Mouse (Mus musculus): Measurements from ENCODE around the gene Ltc4s.

The Ltc4s gene

DNA sequence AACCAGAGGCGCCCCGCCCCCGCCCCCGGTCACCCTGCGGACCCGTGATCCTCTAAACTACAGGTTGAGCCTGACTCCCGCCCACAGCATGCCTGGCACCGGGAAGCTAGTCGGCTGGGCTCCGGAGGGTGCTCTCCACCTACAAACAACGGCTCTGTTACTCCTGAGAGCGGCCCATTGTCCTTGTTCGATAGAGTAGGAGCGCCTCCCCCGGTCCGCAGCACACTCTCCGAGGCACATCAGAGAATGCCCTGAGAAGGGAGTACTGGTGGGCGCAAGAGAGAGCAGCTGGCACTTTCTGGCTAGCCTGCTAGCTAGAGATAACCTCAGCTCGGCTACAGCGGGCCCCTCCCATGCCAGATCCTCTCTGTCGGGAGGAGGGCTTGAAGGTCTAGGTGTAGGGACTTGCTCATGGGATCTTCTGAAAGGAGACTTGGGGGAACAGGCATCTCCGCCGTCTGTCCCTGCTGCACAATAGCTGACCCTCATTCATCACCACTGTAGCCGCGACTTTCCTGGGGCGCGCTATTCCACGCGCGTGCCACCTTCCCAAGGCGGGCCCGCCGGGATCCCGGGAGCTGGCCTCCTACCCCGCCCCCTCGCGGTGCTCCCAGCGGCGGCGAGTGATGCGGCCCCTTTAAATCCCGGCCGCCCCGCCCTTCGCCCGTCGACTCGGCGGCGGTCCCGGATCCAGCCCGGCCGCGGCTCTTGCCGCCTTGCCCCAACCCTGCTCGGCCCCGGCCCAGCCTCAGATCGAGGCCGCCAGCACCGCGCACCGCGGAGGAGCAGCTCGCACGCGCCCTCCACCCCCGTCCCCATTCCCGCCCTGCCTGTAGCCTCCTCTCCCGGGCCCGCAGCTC, 13.5 kb downstream of the Ltc4s start:
- in situ Hi-C loops (cut with MboI), result no loop called here

DNA sequence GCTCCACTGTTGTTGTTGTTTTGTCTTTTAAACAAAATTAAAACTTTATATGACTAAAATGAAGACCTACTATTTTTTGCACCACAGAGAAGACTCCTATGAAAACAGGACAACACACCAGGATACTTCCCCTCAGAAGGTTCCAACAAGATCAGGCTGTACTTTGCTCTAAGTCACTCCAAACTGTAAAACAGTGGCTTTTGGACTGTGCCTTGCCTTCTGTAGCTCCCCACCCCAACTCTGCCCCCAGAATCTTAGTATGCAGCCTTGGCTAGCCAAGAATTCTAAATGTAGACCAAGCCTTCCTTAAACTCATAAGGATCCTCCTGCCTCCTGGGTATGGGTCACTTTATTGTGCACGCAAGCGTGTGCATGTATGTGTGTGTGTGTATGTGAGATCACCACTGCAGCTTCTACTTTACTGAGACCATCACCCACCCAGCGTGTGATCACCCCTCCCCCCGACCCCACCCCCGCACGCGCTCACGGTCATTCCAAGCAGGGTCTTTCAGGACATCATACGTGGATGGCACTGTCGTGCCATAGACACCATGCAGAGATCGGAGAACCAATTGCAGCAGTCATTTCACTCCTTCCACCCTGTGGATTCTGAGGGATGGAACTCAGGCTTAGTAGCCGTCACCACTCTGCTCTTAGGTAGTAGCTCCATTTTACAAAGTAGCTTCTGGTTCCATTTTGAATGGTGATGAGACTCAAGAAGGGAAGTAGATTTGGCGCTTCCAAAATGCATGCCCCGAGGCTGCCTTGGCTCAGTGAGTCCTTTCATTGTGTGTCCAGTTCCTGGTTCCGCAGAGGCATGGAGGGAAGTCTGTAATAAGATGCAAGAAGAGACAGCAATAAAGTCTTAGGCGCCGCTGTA, 14.4 kb downstream of the Ltc4s start:
- in situ Hi-C loops (cut with MboI), result no loop called here

DNA sequence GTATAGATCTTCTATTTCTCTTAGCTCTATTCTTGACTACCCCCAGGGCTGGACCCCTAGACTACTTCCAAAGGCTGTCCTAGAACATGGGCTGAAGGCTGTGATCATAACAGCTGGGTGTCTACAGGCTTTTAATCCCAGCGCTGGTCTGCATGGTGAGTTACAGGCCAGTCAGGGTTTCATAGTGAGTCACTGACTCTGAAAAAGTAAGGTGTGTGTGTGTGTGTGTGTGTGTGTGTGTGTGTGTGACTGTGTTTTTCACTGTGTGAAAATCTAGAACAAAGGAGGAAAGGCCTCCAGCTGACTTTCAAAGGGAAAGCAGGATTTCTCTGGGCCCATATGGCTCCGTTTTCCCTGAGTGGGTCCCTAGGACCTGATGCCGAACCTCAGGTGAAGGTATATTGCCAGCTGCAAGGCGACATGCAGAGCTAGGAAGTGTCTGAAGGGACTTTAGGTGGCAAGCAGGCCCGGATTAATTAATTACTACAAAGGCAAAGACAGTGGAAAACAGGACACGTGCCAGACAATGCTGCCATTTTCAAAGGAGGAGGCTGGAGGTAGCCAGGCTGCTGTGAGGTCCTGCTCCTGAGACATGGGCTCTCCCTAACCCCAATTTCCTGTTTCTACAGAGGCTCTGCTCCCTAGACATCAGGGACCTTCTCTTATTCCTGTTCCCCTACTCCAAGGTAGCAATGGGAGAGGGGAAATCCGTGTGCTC, 15.7 kb downstream of the Ltc4s start:
- in situ Hi-C loops (cut with MboI), result no loop called here

DNA sequence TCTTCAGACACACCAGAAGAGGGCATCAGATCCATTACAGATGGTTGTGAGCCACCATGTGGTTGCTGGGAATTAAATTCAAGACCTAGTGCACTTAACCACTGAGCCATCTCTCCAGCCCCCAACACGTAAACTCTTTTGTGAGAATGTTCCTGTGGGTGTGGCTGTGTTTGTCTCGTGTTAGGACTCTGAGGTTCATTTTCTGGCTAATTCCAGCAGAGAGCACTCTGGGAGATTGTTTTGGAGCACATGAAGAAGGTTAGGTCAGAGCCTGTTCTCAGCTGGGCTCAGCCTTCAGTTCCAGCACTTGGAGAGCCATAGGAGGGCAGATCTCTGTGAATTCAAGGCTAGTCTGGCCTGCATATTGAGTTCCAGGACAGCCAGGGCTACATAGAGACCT, 18.6 kb downstream of the Ltc4s start:
- in situ Hi-C loops (cut with MboI), result no loop called here

DNA sequence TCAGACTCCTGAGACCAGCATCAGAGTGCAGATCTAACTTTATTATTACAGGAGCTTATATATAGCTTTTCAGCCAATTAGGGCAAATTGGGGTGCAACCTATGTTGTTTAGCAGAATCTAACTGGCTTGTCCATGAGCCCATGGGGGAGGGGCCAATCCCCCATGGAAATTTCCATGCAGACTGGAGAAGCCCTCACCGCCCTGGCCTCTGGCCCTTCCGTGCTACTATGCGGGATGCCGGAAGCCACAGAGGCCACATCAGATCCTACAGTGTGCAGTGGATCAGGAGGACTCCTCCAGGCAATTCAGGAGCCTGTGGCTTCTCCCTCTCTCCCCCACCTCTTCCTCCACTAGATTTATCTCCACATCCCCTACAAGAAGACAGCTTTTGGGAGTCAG, 20.6 kb downstream of the Ltc4s start:
- in situ Hi-C loops (cut with MboI), result no loop called here

DNA sequence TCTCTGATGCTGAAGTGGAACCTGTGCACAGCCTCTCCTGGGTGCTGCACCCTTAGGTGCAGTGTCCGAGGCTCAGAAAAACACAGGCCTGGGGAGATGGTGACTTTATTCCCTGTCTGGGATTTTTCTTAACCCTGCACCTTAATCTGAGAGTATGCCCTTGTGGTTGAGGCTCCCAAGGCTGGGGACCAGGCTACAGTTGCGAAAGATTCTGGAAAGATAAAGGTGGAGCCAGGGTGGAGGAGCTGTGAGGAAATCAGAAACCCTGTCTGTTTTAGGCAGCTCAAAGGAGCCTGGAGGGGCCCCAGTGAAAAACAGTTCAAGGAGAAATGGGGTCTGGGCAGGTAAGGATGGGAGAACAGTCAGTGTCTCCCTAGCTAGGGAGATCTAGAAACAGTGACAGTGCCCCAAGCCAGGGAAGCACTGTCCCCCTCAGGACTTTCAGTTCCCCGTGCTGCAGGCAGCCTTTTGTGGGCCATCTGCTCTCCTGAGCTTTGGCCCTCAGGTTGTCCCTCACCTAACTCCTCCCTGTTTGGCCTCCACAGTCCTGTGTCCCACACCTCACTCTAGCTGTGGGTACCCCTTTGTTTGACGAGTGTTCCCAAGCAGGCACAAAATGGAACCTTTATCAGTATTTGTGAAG, 21.6 kb downstream of the Ltc4s start:
- in situ Hi-C loops (cut with MboI), result no loop called here

DNA sequence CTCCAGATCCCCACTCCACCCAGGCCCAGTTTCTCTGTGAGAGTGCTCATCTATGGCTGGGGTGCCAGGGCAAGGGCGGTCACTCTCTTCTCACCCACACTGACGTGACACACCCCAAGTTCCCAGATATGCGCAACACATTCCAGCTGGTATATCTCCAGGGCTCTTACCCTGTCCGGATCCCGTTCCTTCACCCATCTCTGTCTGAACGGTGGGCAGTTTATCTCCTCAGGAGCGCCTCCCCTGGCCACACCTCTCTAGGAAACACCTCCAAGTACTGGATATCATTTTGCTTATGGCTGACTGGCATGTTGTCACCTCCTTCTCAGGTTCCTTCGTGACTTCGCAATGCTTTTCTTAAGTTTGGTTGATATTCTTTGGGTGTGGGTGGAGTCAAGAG, 22.8 kb downstream of the Ltc4s start:
- in situ Hi-C loops (cut with MboI), result no loop called here

DNA sequence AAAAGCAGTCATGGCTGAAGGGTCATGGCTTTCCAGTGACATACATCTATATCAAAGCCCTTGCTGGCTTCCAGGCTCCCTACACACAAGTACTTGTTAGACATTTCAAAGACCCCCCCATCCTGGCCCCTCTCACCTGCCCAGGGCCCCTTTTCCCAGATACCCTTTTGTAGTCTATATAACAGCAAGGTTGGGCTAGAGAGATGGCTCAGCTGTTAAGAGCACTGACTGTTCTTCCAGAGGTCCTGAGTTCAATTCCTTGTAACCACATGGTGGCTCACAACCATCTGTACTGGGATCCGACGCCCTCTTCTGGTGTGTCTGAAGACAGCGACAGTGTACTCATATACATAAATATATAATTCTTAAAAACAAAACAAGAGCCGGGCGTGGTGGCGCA, 23.8 kb downstream of the Ltc4s start:
- in situ Hi-C loops (cut with MboI), result no loop called here

DNA sequence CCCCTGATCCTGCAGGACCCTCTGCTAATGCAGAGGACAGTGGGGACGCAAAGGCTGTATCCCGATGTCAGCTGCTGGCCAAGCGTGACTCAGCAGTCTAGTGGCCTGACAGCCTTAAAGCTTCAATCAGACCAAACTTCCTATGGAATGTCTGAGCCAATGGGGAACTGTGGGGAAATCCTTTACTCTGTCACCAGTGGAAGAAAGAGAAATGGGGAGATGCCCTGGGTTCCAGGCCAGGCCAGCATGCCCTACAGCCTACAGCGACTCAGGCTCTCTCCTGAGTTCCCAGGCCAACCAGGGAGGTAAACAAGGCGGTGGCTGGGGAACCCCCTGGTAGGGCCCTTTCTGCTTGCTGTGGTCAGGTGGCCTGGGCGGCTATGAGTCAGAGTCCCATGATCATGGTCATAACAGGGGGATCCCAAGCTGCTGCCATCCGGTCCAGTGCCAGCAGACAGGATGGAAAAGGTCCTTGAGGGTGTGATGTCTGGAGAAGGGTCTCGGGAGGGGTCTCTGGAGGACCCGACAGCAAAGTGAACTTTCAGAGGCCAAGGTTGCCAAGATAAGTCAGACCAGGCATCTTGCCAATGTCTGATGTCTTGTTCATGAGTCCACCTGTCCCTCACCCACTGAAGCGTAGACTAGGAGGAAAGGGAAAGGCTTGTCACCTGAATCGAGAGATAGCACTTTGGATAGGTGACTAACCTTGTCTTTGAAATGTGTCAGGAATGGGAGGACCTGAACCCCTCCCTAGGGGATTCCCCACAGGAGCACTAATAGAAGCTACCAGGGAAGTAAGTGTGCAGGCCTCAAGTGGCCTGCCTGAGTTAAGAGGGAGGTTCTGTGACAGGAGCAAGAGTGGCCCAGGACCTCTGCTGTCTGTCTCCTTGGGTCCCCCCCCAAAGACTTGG, 25.3 kb downstream of the Ltc4s start:
- in situ Hi-C loops (cut with MboI), result no loop called here

DNA sequence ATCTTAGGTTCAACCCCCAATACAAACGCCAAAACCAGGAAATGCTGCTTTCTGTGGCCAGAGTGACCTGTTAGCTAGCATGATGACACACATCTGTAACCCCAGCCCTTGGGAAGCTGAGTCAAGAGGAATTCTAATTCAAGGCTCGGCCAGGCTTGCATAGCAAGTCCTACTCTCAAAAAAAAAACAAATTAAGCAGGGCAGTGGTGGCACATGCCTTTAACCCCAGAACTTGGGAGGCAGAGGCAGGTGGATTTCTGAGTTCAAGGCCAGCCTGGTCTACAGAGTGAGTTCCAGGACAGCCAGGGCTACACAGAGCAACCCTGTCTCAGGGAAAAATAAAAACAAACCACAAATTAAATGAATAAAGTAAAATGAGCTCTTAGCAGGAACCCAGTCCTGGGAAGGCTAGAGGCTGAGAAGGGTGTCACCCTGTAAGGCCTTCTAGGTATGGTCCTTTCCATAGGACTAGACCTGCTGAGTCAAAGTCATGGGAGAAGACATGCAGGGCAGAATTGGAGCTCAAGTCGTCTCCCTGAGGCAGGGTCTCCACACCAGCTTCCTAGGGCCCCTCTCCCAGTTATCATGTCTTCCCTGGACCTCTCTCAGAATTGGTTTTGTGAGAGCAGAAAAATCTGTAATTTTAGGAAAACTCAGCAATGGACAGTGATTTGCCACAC, 26.2 kb downstream of the Ltc4s start:
- in situ Hi-C loops (cut with MboI), result no loop called here

DNA sequence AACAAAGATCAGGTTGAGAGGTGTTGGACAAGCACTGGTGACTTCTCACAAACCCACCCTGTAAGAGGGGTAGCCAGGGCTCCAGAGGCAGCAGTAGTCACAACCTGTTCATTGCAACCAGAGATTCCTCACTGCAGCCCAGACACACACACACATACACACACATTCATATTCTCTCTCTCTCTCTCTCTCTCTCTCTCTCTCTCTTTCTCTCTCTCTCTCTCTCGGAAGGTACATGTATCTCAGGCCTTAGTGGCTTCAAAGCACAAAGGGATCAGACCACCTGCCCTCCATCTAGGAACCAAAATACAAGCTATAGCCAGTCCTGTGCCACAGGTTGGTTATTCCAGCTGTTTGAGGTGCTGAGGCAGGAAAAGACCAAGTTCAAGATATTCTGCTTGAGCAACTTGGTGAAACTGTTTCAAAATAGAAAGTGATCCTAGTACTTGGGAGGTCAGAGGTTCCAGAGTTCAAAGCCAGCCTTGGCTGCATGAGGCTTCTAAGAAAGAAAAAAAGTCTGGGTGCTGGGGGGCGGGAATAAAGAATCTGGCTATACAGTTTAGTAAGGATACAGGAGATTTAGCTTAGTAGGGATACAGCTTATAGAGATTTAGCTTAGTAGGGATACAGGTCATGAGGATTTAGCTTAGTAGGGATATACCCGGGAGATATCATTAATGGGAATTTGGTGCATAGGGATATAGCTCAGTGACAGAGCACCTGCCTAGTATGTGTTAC, 26.9 kb downstream of the Ltc4s start:
- in situ Hi-C loops (cut with MboI), result no loop called here

DNA sequence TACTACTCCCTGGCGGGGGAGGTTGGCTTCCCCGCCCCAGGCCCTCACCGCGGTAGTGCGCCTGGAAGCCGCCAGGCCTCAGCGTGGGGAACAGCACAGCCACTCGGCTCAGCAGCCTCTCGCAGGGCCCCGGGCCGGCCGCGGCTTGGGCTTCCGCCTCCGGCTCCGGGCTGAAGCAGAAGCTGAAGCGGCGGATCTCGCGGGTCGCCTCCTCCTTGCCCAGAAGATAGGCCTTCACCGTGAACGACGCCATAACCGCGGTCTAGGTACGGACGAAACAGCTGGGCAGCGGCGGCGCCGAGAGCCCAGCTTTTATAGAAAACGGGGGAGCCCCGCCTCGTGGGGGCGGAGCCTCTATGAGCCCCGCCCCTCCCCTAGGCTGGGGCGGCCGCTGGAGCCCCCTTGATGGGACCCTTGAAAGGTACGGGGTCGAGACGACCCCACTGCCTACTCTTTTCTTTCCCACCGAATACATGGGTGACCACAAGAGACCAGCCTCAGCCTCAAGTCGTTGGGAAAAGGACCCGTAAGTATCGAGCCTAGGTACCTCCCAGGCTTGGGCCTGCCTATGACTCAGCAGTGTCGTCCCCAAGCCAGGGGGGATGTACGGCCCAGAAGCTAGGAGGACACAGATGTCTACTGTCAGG, 27.8 kb downstream of the Ltc4s start, which contains the start of the genes Sqstm1 and Mgat4b:
Gene Sqstm1, minus strand, starts transcription at position 323 of the 647 bp plus-strand sequence.
Gene Mgat4b, plus strand, starts transcription at position 386 of the 647 bp plus-strand sequence.
- in situ Hi-C loops (cut with MboI), result no loop called here

DNA sequence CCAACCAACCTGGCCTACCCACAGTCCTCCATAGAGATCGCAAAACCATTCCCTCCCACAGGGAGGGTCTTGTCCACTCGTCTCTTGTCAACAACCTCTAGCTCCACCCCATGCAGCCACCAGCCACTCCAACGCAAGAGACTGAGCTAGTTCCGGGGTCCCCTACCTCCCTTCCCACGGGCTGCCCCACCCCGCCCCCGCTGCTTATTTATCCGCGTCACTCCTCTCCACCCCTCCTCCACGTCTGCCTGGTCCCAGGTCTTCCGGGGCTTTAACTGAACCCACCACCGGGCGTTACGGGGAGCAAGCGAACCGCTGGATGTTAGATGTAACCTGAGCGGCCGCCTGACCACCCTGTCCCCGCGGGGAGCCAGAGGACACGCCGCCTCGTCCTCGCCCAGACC, 28.3 kb downstream of the Ltc4s start:
- in situ Hi-C loops (cut with MboI), result no loop called here

DNA sequence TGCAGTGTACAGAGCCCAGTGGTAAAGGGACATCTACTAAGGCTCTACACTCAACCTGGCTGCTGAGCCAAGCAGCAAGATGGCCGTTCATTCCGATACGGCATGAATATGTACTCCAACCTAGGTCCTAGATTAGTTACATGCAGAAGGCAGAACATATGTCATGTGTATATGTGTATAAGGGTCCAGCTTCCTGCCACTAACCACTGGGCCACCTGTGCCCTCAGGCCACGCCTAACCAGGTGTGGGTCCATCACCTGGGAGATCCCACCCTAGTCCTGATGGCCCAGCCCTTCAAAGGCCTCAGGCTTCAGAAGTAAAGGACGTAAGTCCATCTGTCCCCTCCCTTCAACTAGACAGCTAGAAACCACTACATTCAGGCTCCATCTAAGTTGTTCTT, 30.4 kb downstream of the Ltc4s start:
- in situ Hi-C loops (cut with MboI), result no loop called here

DNA sequence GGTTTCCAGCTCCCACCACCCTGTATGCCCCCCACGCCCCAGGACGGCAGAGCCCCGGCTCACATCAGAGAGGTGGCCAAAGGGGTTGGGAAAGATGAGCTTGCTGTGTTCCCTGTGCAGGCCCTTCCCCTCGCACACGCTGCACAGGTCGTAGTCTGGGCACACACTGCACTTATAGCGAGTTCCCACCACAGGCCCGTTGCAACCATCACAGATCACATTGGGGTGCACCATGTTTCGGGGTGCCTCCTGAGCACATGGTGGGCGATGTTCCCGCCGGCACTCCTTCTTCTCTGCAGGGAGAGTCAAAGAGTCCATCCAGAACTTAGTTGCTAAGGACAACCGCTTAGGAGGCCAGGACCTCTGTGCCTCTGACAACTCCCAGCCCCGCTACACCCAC, 31.1 kb downstream of the Ltc4s start:
- in situ Hi-C loops (cut with MboI), result no loop called here

DNA sequence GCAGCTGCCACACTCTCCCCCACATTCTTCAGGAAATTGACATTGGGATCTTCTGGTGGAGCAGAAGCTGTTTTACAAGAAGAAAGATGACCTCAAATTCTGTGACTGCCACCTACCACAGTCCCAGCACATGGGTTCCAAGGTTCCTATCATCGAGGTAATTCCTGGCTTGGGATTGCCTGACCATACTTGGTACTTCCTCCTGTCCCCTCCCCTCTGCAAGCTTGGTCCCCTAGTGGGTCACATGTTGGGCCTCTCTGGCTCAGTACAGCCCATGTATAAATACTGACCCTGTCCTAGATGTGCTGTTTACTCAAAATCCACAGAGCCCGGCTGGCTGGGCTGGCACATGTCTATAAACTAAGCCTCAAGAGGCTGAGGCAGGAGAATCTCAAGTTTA, 32.4 kb downstream of the Ltc4s start:
- in situ Hi-C loops (cut with MboI), result no loop called here

DNA sequence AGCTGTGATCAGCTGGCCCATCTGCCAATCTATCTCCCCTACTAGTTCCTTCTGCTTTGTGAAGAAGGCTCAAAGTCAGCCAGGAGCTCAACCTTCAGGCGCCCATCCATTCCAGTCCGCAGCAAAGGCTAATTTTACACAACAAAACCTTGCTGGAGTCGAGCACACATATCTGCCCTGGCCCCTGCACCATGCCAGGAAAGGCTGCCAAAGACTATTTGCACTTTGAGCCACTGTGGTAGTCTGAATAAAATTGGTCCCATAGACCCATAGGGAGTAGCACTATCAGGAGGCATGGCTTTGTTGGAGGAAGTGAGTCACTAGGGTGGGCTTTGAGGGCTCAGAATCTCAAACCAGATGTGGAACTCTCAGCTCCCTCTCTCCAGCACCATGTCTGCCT, 33.0 kb downstream of the Ltc4s start:
- in situ Hi-C loops (cut with MboI), result no loop called here

DNA sequence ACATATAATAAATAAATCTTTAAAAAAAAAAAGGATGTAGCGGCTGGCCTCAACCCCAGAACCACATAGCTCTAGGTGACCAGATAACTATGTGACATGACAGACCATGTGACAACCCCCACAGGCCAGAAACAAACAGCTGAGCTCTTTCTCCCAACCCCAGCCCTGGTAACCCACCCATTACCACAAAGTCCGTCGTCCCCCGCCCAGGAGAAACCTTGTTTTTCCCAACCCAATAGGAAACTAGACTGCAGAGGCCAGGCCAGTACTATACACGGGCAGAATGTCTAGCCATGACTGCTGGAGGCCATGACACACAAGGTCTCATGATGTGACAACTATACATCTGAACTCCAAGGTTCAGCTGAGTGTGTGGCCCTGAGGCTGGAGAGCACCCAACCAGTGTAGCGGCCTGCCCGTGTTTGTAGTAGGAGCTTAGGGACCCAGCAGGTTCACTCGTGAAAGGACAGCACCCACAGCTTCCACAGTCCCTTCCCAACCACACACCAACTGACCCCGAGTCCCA, 35.1 kb downstream of the Ltc4s start:
- in situ Hi-C loops (cut with MboI), result no loop called here

DNA sequence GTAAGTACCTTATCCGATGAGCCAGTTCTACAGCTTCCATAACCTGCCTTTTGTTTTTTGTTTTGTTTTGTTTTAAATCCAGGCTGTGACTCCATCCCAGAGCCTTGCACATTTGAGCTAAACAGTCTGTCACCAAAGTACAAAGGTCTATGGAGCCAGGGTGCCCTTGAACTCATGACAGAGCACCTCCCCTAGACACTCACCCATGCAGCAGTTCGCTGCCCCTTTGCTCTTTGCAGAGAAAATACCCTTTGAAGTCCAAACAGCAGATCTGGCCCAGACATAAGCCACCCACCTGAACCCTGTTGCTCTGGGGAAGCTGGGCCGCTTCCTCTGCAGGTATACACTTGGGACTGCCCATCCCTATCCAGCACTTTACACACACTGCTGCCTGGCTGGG, 36.8 kb downstream of the Ltc4s start:
- in situ Hi-C loops (cut with MboI), result no loop called here
